Mouse (Mus musculus) left cerebral cortex, postnatal 36 days (tissue): ENCODE results near the gene Zfpm1. TPM values are rescaled to one million over a fixed set of nuclear protein-coding genes. Genes with fewer than 3 reads are reported as not detected.

Experiments used
- DNase-seq, 2 experiments: peaks; one replicate each; pipeline ENCODE4 v3.0.0; 2021 to 2022; ENCODE audit warnings: low spot score in 2 of 2, mixed read lengths in 1 of 2
- intact Hi-C: fragments of 180-260 bp; cut with DNase I; formaldehyde crosslinking; loops from one replicate; pipeline ENCODE4 v1.15.1; 2025
- total RNA-seq, 2 experiments: library from RNA; stranded (reverse); gene quantifications; 2 replicates each; pipeline ENCODE4 v1.2.3; 2021

Zfpm1 gene
- total RNA-seq, 2 experiments from 2014 or later: 33.9 to 35.3 TPM

DNA sequence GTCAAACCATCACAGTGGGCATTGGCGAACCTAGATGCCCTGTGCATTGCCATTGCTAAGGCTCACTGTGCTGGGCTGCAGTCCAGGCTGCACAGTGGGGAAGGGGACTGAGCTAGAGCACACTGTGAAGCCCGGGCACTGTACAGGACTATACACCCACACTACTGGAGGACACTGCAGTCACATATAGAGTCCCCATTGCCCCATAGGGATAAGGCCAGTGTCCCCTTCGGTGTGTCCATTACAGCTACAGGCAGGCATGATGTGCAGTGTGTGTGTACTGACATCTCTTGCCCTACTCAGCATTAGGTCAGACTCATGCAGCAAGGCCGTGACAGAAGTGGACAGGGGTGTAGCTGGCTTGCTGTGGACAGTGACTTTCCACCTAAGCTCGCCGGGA, 59.8 kb downstream of the Zfpm1 start:
- intact Hi-C loops: loop anchor here (2.0 kb wide), 1 partner anchor 27 kb away; no protein-coding TSS in a partner anchor

DNA sequence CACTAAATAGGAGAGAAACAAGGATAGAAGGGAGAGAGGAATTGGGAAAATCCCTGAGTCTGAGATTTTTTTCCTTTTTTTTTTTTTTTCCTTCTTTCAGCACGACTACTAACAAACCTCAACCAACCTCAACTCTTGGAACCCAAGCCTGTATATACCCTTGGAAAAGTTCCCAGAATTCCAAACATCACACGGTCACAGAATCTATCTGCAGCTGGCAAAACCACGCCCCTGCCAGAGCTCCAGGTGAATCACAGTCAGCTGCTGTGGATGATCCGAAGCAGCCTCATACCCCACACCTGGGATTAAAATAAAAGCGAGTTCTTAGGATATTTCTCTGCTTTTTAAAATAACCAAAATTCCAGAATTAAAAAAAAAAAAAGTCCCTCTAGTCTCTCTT, 60.4 kb downstream of the Zfpm1 start:
- intact Hi-C loops: loop anchor here (2.0 kb wide), 1 partner anchor 26 kb away; no protein-coding TSS in a partner anchor
- no peak for DNase-seq

More for the DNA sequence above, 59.8 kb downstream of the Zfpm1 start:
- no peak for DNase-seq

DNA sequence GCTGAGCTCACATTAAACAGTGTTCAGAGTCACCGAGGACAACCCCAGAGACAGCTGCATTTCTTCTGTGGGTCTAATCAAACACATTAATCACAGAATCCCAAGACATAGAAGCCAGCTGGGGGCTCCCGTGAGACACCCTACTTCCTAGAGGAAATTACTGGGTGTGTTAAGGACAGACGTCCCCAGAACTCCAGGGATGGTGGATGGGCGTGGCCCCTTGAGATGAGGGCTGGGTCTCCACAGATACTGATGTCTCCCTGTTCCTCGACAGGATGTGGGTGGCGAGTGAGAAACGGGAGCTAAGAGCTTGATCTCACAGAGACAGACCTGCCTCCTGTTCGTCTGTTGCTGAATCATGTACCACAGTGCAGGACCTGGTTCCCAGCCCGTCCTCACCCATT, 60.9 kb downstream of the Zfpm1 start:
- intact Hi-C loops: loop anchor here (2.0 kb wide), 1 partner anchor 26 kb away; no protein-coding TSS in a partner anchor
- peak; percentile 47 to 61 for DNase-seq

DNA sequence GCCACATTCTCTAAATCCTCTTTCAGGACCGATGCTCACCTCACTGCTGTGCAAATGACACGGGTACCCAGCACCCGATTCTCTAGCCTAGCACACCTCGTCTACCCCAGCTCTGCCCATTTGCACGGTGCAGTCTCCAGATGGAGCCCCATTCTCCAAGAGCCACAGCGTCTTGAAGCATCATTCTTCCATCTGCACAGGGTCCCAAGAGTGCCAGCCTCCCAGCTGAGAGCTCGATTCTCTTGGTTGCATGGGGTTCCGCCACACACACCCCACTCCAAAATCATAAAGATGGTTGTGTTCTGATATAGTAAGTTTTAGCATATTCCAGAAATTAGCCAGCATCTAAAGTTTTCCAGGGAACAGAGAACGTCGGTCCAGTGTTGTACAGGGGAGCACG, 61.4 kb downstream of the Zfpm1 start:
- DNase-seq: no peak
- intact Hi-C loops: loop anchor here (2.0 kb wide), 1 partner anchor 25 kb away; no protein-coding TSS in a partner anchor

DNA sequence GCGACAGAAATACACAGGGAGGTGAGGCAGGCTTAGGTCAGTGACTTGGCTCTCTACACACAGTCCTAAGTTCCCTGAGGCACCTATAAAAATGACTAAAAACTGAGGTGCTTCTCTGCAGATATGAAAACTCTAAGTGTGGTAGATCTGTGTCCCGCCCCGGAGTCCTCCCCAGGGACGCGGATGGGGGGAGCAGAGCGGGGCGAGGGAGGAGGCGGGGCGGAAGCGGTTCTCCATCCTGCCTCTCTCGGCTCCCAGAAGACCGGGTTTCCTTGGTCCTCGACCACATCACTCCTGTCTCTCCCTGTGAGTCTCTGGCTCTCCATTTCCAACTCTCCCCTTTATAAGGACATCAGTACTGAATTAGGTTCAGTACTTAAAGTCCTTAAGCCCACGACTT, 61.8 kb downstream of the Zfpm1 start:
- intact Hi-C loops: loop anchor here (2.0 kb wide), 1 partner anchor 25 kb away; no protein-coding TSS in a partner anchor
- DNase-seq: peak in 1 of 2 experiments; percentile 40

DNA sequence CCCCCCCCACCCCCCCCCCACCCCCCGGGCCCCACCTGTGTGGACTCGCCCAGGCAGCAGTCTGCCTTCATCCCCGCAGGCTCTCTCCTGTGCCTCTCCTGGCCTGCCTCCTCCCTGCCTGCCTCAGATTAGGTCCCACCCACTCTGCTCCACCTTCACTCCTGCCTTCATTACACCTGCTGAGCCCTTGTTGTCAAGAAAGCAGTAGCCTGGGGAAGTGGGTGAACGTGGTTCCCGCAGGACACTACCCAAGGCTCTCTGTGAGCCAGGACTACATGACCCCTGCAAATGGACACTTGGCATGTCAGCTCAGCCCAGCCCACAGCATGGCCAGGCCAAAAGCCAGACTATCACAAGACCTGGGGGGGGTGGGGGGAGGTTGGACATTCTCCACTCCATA, 62.3 kb downstream of the Zfpm1 start:
- no peak for DNase-seq
- intact Hi-C loops: no loop called here

DNA sequence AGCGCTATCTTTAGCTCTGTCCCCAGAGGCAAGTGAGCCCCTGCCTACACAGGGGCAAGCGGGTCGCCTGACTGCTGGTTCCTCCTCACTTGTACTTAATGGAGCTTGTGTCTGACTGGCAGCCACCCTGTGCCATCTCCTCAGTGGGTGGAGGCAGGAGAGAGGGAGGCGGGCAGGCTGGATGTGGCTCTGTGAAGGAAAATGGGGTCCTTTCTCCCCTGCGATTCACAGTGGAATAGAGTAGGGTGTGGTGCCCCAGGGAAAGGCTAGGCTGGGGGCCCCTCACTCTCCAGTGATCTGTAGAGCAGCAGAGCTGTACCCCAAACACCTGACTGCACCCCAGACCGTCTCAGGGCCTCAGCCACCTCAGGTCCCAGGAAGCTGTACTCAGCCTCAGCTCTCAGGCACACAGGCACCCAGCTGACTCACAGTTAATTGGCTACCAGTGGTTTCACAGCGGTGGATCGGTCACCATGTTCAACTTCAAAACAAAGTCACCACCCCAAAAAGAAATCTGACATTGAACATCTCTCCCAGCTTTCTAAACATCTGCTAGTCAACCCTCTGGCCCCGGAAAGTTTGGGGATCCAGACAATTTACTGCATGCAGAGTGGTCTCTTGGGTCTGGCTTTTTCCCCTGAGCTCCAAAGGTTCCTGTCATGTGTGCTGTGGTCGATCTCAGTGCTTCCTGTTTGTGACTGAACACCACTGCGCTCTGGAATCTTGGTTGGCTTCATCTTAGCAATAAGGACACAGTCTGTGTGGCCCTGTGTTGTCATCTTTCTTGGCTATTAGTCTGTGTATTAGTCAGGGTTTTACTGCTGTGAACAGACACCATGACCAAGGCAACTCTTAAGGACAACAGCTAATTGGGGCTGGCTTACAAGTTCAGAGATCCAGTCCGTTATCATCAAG, 63.5 kb downstream of the Zfpm1 start:
- DNase-seq: no peak
- intact Hi-C loops: no loop called here

DNA sequence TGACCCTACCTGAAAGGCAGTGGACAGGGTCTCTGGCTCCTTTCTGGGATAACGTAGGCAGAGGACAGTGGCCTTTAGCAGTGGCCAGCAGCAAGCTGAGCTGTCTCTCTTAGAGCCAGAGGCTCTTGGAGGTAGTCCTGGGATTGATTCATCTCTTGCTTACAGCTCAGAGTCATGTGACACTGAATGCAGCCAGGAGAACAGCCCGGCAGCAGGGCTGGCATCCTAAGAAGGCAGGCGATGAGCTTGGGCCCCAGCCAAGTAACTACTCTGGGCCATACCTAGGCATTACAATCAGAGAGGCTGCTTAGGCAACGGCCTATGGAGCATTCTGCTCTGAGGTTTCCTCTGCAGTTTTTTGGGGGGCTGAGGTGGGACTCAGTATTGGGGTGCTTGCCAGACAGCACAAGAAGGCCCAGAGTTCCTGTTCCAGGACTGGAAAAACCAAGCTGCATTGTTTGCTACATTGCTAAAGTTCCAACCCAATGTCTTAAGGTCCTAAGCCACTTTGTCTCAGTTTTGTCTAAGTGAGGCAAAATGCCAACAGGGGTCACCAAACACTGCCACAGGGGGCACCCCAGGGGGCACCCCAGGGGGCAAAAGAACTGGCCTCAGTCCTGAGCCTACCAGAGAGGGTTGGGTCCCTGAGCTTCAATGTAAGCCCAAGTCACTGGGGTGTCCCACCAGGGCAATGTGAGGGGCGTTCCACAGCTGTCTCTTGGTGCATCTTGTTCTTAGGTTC, 66.0 kb downstream of the Zfpm1 start:
- intact Hi-C loops: no loop called here

DNA sequence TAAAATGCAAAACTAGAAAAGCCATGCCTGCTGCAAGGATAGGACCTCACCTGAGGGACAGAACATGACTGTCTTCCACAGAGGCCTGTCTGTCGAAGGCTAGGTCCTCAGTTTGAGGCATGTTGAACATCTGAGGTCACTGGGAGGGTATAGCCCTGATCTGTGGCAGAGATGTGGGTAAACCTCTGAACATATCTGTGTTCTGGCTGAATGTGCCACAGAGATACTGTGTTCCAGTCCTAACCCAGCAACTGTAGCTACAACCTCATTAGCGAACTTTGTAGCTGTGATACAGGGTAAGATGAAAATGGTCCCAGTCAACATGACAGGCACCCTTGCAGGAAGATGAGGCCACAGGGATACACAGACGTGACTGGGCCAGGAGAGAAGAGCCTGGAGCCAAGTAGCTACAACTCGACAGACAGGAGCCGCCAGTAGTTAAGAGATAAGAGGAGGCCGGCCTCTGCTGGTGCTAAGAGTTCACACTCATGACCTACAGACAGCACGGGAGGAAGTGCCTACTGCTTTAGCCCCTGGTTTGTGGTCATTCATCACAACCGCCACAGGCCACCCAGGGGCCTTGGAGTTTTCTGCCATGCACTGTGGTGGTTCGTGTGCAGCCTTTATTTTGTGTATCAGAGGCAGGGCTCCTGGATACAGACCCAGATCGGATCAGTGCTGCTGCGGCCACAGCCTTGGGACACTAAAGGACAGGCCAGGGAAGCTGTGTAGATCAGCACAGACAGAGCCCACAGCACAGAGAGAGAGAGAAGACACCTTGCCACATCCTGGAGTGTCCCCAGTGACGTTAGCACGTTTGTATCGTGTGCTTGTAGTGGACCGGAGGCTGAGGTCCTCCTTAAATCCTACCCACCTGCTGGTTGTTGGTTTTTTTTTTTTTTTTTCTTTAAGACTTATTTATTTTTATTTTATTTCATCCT, 67.7 kb downstream of the Zfpm1 start:
- no peak for DNase-seq
- intact Hi-C loops: no loop called here

More for the DNA sequence above, 66.0 kb downstream of the Zfpm1 start:
- peak; percentile 66 to 68 for DNase-seq

DNA sequence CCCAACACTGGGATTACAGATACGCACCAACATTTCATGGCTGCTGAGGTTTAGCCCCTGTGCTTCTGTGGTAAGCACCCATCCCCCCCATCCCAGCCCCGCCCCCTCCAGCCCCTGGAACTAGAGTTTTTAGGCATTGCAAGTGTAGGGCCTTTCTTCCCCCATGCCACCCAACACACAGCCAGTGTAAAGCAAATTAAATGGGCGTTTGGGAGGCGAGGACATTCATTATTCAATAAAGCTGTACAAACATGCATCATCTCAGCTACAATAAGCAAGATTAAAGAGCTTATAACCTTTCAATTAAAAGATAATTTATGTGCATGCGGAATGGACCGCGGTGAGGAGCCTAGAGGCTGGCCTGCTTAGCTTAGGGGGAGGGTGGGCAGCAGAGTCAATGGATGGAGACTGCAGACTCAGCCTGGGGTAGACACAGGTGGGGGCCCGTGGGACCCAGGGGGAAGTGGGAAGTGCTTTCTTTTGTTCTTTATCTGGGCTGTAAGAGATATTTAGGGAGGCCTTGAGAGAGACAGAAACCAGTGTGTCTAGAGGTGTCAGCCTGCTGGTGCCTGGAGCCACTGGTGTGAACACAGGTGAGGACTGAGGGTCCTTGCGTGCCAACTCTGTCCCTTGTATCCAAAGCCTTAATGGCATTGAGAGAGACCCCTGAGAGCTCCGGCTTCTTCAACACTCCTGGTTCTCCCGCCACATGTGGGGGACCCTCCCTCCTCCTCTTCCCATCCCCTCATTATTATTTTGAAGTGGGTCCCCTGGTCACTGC, 68.6 kb downstream of the Zfpm1 start:
- intact Hi-C loops: no loop called here
- DNase-seq: no peak

DNA sequence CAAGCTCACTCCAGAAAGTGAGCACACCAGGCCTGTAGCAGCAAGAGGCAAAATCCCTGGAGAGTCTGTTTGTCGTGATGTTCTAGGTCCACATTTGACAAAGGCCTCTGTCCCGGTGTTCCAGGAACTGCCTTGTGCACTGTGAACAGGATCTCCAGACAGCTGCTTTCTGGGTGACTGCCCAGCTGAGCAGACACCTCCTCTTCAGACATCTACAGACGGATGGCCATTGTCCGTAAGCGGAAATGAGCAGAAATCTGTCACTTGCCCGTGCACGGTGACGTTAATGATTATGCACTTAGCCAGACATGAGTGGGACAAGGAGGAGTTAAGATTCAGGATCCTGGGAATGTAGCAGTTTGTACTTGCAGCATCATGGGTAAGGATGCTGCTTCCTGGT, 72.2 kb downstream of the Zfpm1 start:
- intact Hi-C loops: no loop called here
- DNase-seq: no peak

DNA sequence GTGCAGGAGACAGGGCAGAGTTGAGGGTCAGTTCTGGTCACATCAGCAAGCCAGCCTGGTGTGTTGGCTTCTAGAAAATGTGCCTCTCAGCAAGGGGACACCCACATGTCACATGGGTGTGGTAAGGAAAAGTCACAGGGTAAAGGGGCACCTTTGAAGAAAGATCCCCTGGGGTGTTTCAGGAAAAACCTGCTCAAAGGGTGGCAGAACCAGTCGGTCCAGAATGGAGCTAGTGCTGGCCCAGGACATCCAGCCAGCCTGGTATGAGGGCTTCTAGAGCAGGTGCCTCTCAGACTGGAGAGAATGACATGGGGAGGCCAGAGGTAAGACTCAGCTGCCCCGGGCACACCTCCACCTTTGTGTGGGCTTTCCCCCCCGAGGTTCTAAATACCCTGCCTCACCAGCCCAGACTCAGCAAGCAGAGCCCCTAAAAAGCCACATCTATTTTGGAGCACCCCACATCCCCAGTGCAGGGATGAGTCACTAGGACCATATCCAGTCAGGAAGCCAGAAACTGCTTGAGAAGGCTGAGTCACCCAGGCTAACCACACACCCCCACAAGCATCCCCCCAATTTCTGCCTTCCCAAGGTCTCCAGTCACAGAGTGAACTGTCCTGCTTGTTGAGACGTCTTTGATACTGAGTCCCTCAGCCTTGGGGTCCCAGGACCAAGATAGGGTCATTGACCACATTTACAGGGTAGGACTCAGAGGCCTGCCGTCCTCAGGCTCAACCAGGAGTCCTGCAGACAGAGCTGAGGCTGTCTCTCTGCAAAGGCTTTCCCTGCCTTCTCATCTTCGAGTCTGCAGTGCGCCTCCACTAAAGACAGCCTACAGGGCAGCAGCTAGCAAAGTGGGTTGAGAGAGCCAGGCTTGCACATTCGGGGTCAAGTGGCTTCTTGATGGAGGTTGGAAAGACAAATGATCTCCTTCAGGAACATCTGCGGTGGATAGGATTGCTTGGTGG, 74.0 kb downstream of the Zfpm1 start:
- peak; percentile 66 to 81 for DNase-seq
- intact Hi-C loops: no loop called here

DNA sequence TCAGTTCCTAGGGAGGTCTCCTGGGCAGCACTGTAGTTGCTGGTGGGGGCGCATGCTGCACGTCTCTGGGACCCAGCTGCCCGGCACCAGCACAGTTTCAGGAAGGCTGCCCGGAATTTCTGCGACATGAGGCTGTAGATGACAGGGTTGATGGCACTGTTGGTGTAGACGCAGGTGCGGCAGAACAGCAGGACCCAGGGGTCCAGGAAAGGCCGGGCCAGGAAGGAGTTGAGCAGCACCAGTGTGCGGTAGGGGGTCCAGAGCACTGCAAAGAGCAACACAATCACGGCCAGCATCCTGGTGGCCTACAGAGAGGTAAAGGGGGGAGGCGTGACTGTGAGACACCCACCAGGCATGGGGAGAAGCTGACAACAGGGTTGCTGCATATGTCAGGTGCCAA, 75.3 kb downstream of the Zfpm1 start:
- intact Hi-C loops: no loop called here
- DNase-seq: no peak

DNA sequence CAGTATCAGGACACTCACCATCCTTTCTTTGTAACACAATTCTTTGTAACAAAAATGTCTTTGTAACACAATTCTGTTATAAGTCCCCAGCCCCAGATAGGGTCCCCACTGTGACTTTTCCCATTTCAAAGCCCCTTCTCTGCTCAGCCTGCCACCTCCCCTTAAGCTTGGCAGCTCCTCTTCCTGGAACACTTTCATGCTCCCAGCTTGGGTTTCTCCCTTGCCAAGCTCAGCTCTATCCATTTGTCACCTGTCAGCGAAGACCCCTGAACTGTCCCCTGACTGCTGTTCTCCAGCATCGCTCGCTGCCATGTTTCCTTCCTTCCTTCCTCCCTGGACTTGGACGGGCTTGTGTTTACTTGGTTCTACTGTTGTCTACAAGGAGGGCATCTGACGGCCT, 75.7 kb downstream of the Zfpm1 start:
- intact Hi-C loops: no loop called here
- DNase-seq: no peak

DNA sequence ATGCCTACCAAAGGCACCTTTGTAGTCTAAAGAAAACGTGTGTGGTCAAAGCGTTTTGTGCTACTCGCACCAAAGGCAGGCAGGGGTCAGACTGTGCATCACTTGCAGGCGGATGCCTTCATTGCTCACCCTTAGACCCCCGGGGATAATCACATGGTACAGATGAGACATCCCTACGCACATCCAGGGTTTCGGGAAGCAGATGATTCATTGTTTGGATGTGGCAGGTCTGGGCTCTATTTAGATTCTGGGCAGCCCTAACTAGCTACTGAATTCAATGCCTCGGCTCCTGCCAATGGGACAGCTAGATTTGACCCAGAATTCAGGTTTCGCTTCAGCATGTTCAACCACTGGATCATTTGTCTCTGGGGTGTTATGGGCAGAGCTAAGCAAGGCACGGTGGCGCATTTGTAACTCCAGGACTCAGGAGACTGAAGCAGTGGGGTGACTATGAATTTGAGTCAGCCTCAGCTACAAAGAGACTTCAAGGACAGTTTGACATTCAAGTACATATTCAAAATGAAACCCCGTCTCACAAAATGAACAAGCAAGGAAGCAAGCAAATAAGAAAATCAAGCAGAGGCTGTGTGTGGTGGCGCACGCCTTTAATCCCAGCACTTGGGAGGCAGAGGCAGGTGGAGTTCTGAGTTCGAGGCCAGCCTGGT, 77.3 kb downstream of the Zfpm1 start:
- no peak for DNase-seq
- intact Hi-C loops: no loop called here

DNA sequence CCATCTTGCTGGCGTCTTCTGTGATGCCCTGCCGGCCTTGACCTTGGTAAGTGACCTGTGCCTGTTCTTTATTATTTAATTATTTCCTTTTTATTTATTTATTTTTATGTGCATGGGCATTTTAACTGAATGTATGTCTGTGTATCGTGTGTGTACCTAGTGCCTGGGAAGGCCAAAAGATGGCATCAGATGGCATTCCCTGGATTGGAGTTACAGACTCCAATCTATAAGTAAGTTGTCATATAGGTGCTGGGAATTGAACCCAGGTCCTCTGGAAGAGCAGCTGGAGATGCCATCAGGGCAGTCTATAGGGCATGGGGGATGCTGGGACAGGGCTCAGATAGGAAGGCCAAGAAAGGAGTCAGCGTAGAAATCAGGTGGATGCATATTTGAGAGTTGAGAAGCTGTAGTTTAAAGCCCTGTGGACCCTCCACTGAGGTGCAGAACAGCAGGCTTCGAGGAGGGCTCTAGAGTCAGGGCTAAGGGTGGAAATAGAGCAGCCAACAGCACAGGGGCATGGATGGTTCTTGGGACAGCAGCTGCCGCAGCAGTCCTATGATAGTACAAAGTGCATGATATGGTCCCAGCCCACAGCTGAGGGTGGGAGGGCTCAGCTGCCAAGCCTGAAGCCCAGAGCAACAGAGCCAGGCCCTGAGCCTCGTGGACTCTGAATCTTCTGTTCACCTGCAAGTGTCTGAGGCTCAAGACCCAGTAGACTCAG, 78.9 kb downstream of the Zfpm1 start, which contains the start of gene Trhr2:
TSS of gene Trhr2 (minus strand) at position 51 of the 721 bp plus-strand sequence.
- DNase-seq: no peak
- intact Hi-C loops: no loop called here
